Mouse (Mus musculus) erythroblast, embryonic 14.5 days (primary cell): ENCODE data around the gene Hadha. TPM values are rescaled to one million over a fixed set of nuclear protein-coding genes. Genes with fewer than 3 reads are reported as not detected.
A peak's percentile ranks its signal among the peaks of the same experiment; 100 is the strongest.

ENCODE experiments used
- H3K27me3 ChIP-seq: 2 replicates; pipeline ENCODE4 v1.6.1; 2012; ENCODE audit warnings: inconsistent platforms; ENCODE audit not compliant: control insufficient read depth
- H3K36me3 ChIP-seq: 2 replicates; pipeline ENCODE4 v1.6.1; 2012; ENCODE audit warnings: mild to moderate bottlenecking, inconsistent platforms; ENCODE audit not compliant: control insufficient read depth
- H3K4me1 ChIP-seq: 2 replicates; pipeline ENCODE4 v1.6.1; 2012; ENCODE audit warnings: inconsistent platforms; ENCODE audit not compliant: control insufficient read depth
- H3K4me3 ChIP-seq: replicated peaks from 2 replicates; pipeline ENCODE3; 2012; ENCODE audit warnings: moderate library complexity, mild to moderate bottlenecking, inconsistent platforms
- H3K9me3 ChIP-seq: 2 replicates; pipeline ENCODE4 v1.6.1; 2012; ENCODE audit warnings: low read length, inconsistent platforms, mixed read lengths; ENCODE audit not compliant: control insufficient read depth
- GATA1 ChIP-seq: IDR thresholded peaks from 2 replicates; pipeline ENCODE4 v1.6.1; 2012; ENCODE audit warnings: low read length, inconsistent platforms, mixed read lengths
- TAL1 ChIP-seq: IDR thresholded peaks from 3 replicates; pipeline ENCODE4 v1.6.1; 2012; ENCODE audit warnings: low read length, inconsistent platforms, mixed read lengths
- polyA plus RNA-seq: library from polyadenylated mRNA; stranded (reverse); fragments of >175 nt; gene quantifications from 2 replicates; pipeline ENCODE4 v1.2.3, GENCODE M21; 2012

Gene Hadha
- polyA plus RNA-seq, 1 experiment = 3.3 TPM

- H3K27me3 ChIP-seq = peaks cover 65% of the 10 kb centered on the region
These were observed 51.6 kb downstream of the Hadha start for GRCm38 (mm10) chr5:30103340-30103739.

GRCm38 (mm10) chr5:30098260-30098659, 56.7 kb downstream of the Hadha start:
- no peaks in the 10 kb centered on the region for H3K4me1 ChIP-seq
- no peaks in the 10 kb centered on the region for H3K36me3 ChIP-seq
- peaks cover 18% of the 10 kb centered on the region for H3K27me3 ChIP-seq
- no peak overlapping the region for H3K4me3 ChIP-seq
- TF ChIP-seq GATA1 = no peak
- no peak for TF ChIP-seq TAL1
- H3K9me3 ChIP-seq = peaks cover 39% of the 10 kb centered on the region

More at GRCm38 (mm10) chr5:30103340-30103739, 51.6 kb downstream of the Hadha start:
- Histone ChIP-seq H3K36me3 (no peaks in the 10 kb centered on the region), H3K4me3 (no peak overlapping the region), H3K9me3 (peaks cover 39% of the 10 kb centered on the region), H3K4me1 (no peaks in the 10 kb centered on the region)
- TF ChIP-seq GATA1 = no peak
- TF ChIP-seq TAL1 = no peak

- Histone ChIP-seq H3K9me3 (peaks cover 17% of the 10 kb centered on the region), H3K27me3 (peaks cover 4% of the 10 kb centered on the region), H3K36me3 (no peaks in the 10 kb centered on the region), H3K4me1 (peaks cover 2% of the 10 kb centered on the region; the same call in 1 of the 2 replicates), H3K4me3 (no peak overlapping the region)
- TF ChIP-seq GATA1 (no peak), TAL1 (no peak)
These were observed 59.2 kb downstream of the Hadha start for GRCm38 (mm10) chr5:30095731-30096130.

GRCm38 (mm10) chr5:30094399-30094798, 60.6 kb downstream of the Hadha start:
- Histone ChIP-seq H3K4me3 (no peak overlapping the region), H3K27me3 (peaks cover 4% of the 10 kb centered on the region), H3K36me3 (no peaks in the 10 kb centered on the region), H3K4me1 (peaks cover 2% of the 10 kb centered on the region; the same call in 1 of the 2 replicates), H3K9me3 (peaks cover 3% of the 10 kb centered on the region)
- TF ChIP-seq GATA1 (no peak), TAL1 (no peak)

- no peaks in the 10 kb centered on the region for H3K9me3 ChIP-seq
- H3K4me3 ChIP-seq = no peak overlapping the region
- H3K36me3 ChIP-seq = no peaks in the 10 kb centered on the region
- TF ChIP-seq GATA1 (no peak), TAL1 (no peak)
- H3K27me3 ChIP-seq = no peaks in the 10 kb centered on the region
- H3K4me1 ChIP-seq = peaks cover 2% of the 10 kb centered on the region; the same call in 1 of the 2 replicates
These were observed 62.3 kb downstream of the Hadha start for GRCm38 (mm10) chr5:30092701-30093100.

- Histone ChIP-seq H3K4me1 (peaks cover 31% of the 10 kb centered on the region), H3K27me3 (no peaks in the 10 kb centered on the region), H3K4me3 (peak within 1 kb of the TSS; percentile 95), H3K9me3 (no peaks in the 10 kb centered on the region), H3K36me3 (peaks cover 44% of the 10 kb centered on the region)
- TF ChIP-seq TAL1 = no peak
- 0 out of 2 replicates have a peak, but pooled peaks have one; percentile 15 for TF ChIP-seq GATA1
These were observed 81.8 kb downstream of the Hadha start, which contains the start of gene Tyms for GRCm38 (mm10) chr5:30072825-30073821. TSS of gene Tyms (minus strand) at chr5:30073617.

GRCm38 (mm10) chr5:30072377-30072776, 82.6 kb downstream of the Hadha start:
- no peak for TF ChIP-seq GATA1
- no peak for TF ChIP-seq TAL1
- Histone ChIP-seq H3K27me3 (no peaks in the 10 kb centered on the region), H3K4me1 (peaks cover 35% of the 10 kb centered on the region)

GRCm38 (mm10) chr5:30071677-30072076, 83.3 kb downstream of the Hadha start:
- no peaks in the 10 kb centered on the region for H3K27me3 ChIP-seq
- no peak for TF ChIP-seq GATA1
- TF ChIP-seq TAL1 = no peak
- H3K4me3 ChIP-seq = peak overlapping the region; percentile 95
- peaks cover 58% of the 10 kb centered on the region for H3K36me3 ChIP-seq
- H3K4me1 ChIP-seq = peaks cover 35% of the 10 kb centered on the region
- no peaks in the 10 kb centered on the region for H3K9me3 ChIP-seq

More at GRCm38 (mm10) chr5:30072377-30072776, 82.6 kb downstream of the Hadha start:
- peak overlapping the region; percentile 95 for H3K4me3 ChIP-seq
- H3K36me3 ChIP-seq = peaks cover 51% of the 10 kb centered on the region
- H3K9me3 ChIP-seq = no peaks in the 10 kb centered on the region

Other genes with a start within 250 kb of the Hadha start
- 0.02 and 0.14 TPM in 2 replicates for gene Il6, start 142.0 kb downstream of the Hadha start, polyA plus RNA-seq
- 9.5 and 11.7 TPM in 2 replicates for gene Tyms, start 81.5 kb downstream of the Hadha start, polyA plus RNA-seq
- 0.02 TPM in 1 of 2 replicates, not detected in the other for gene Garem2, start 50.0 kb downstream of the Hadha start, polyA plus RNA-seq
- not detected in 2 replicates for gene 3110082J24Rik, start 49.1 kb downstream of the Hadha start, polyA plus RNA-seq
- gene Hadhb, start 86 bp upstream of the Hadha start, polyA plus RNA-seq = 2.8 and 4.6 TPM in 2 replicates
- not detected in 2 replicates for gene Adgrf3, start 50.6 kb upstream of the Hadha start, polyA plus RNA-seq
- 0.07 and 0.12 TPM in 2 replicates for gene Selenoi, start 77.4 kb upstream of the Hadha start, polyA plus RNA-seq
- gene Drc1, start 126.2 kb upstream of the Hadha start, polyA plus RNA-seq = not detected in 2 replicates